Mouse (Mus musculus) E14TG2a.4 (cell line): ENCODE data around the gene Olig1.

Experiments used
- CTCF ChIP-seq: conservative IDR thresholded peaks from 2 replicates; pipeline ENCODE4 v1.5.1; 2014; ENCODE audit warnings: low read length
- NANOG ChIP-seq: IDR thresholded peaks from 2 replicates; pipeline ENCODE4 v1.6.1; 2014; ENCODE audit warnings: borderline replicate concordance, low read length, mixed read lengths
- POU5F1 ChIP-seq: IDR thresholded peaks from 2 replicates; pipeline ENCODE4 v1.6.1; 2014; ENCODE audit warnings: low read length, borderline replicate concordance

DNA sequence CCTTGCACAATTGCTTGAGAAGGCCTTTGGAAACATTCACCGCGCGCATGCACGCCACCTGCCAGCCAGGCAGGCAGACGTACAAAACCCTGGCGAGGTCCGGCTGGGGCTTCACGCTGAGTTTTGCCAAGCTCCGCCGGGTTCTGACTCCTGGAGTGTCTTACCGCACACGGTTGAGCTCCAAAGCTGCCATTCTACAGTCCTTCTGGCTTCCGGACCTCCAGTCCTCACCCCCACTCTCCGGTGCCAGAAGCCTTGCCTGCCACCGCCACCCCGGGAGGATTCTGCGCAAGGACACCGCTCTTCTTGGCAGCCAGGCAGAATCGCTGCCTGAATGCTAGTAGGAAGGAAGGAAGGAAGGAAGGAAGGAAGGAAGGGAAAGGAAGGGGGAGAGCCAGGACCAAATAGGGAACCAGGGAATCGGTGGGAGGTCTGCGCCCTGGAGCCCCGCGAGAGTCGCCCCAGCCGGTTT lies 47.4 kb upstream of the Olig1 start:
- TF ChIP-seq NANOG (no peak), CTCF (no peak), POU5F1 (no peak)
